Comparison of ENCODE assay signal across 9 mouse cellular contexts in the genomic region with DNA sequence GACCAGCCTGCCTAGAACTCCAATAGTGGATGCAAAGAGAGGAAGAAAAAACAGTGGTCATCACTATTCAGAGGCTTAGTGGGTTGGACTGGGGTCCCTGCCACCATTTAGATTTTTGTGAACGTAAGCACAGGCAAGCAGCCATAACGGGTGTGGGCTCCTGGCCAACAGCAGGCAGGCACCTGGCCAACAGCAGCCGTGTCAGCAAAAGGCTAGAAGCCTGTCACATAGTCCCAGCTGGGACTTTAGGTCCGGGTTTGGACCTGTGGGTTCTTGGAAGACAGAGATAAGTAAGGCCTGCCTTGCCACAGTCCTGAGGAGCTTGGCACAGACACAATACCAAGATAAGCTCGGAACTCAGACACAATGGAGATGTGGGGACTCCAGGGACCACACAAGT.
DNase-seq lines count a peak whose midpoint lies in the region; ATAC-seq and TF ChIP-seq lines count a peak whose summit lies in the region.
"Had no signal": no experiment of that assay in that cellular context is flagged by ENCODE, and none has a peak within 500 bp of the region (broad histone marks: within the 10 kb centered on the region; RNA-seq: fewer than 3 reads in every experiment).

No protein-coding gene starts in this region.

- DNase-seq in heart, adult 8-10 months (ENCODE audit: low spot score), result peak; percentile 13
- no peak for DNase-seq in heart, embryonic 10.5 days (ENCODE audit: low spot score)
- peak; percentile 55 for DNase-seq in midbrain, postnatal 0 days (ENCODE audit: low spot score)
- DNase-seq in heart, postnatal 14 days, result peak; percentile 35 to 50
- peak; percentile 73 to 81 for DNase-seq in lung, postnatal 4 days
- no peak for DNase-seq in c-Kit-positive CD71-positive TER-119-positive erythroid progenitor cells, embryonic 14.5 days (ENCODE audit: low spot score)
- DNase-seq in thymus, postnatal 25 days, result no peak

- TF ChIP-seq CTCF in midbrain, postnatal 0 days (IDR thresholded peaks at IDR 0.05), result no peak

- ATAC-seq in midbrain, postnatal 0 days (ENCODE audit: low FRiP score), result no peak
- ATAC-seq in midbrain, embryonic 15.5 days (replicated peaks), result no peak

- WGBS in heart, embryonic 10.5 days, result 60% methylated on average over 5 of the region's 5 CpGs
- 62% methylated on average over 5 of the region's 5 CpGs for WGBS in midbrain, postnatal 0 days
- 52% methylated on average over 5 of the region's 5 CpGs for whole genome bisulfite sequencing in midbrain, embryonic 15.5 days

- H3K9ac ChIP-seq in midbrain, postnatal 0 days (replicated peaks; ENCODE audit: low read length, poor library complexity, severe bottlenecking), result no peak overlapping the region
- H3K9ac ChIP-seq in midbrain, embryonic 15.5 days, result no peak overlapping the region
- H3K9ac ChIP-seq: liver, embryonic 14.5 days had no signal

- H3K27me3 ChIP-seq in heart, embryonic 10.5 days (ENCODE audit: insufficient read depth, poor library complexity, severe bottlenecking), result peaks cover 17% of the 10 kb centered on the region
- H3K27me3 ChIP-seq in midbrain, postnatal 0 days (ENCODE audit: insufficient read depth, low read length), result no peaks in the 10 kb centered on the region
- no peaks in the 10 kb centered on the region for H3K27me3 ChIP-seq in midbrain, embryonic 15.5 days (replicated peaks)

- H3K4me1 ChIP-seq in heart, embryonic 10.5 days, result peaks cover 21% of the 10 kb centered on the region; the same call in 1 of the 2 replicates
- no peaks in the 10 kb centered on the region for H3K4me1 ChIP-seq in midbrain, postnatal 0 days (ENCODE audit: insufficient read depth, low read length)
- peaks cover 14% of the 10 kb centered on the region for H3K4me1 ChIP-seq in midbrain, embryonic 15.5 days

- H3K36me3 ChIP-seq in heart, embryonic 10.5 days, result no peaks in the 10 kb centered on the region
- H3K36me3 ChIP-seq in midbrain, postnatal 0 days (ENCODE audit: insufficient read depth, low read length), result no peaks in the 10 kb centered on the region
- H3K36me3 ChIP-seq in midbrain, embryonic 15.5 days (replicated peaks), result no peaks in the 10 kb centered on the region

- no peak overlapping the region for H3K4me3 ChIP-seq in heart, embryonic 10.5 days
- H3K4me3 ChIP-seq in midbrain, postnatal 0 days (ENCODE audit: low read depth, low read length), result no peak overlapping the region
- no peak overlapping the region for H3K4me3 ChIP-seq in midbrain, embryonic 15.5 days

- intact Hi-C loops in heart, postnatal 14 days (cut with DNase I), result no loop called here

- no peak overlapping the region for H3K4me2 ChIP-seq in midbrain, postnatal 0 days (ENCODE audit: low read depth, low read length, poor library complexity, severe bottlenecking)
- H3K4me2 ChIP-seq in midbrain, embryonic 15.5 days, result no peak overlapping the region

- H3K27ac ChIP-seq in heart, embryonic 10.5 days, result no peak overlapping the region
- no peak overlapping the region for H3K27ac ChIP-seq in midbrain, postnatal 0 days (ENCODE audit: low read depth, low read length)
- no peak overlapping the region for H3K27ac ChIP-seq in midbrain, embryonic 15.5 days
- H3K27ac ChIP-seq: liver, embryonic 14.5 days had no signal

- no peaks in the 10 kb centered on the region for H3K9me3 ChIP-seq in heart, embryonic 10.5 days
- H3K9me3 ChIP-seq in midbrain, postnatal 0 days (ENCODE audit: low read length), result no peaks in the 10 kb centered on the region
- no peaks in the 10 kb centered on the region for H3K9me3 ChIP-seq in midbrain, embryonic 15.5 days

Comparison
In these comparisons a context has a peak if more than half of its experiments do, and no peak if none do; other contexts are left out.
1. DNase-seq: peak in heart, adult 8-10 months (single experiment), midbrain, postnatal 0 days (single experiment), heart, postnatal 14 days (2 of 2) and lung, postnatal 4 days (2 of 2); none in heart, embryonic 10.5 days (single experiment), c-Kit-positive CD71-positive TER-119-positive erythroid progenitor cells, embryonic 14.5 days (single experiment) and thymus, postnatal 25 days (single experiment).